Mouse (Mus musculus): ENCODE measurements at regions not wholly inside any gene's neighbourhood (a gene's known extent, or its start where the extent isn't known, plus 50 kb on each side); places are given as distances from the start of the nearest gene placed in this dataset.

GRCm38 (mm10) chr5:50570701-50571100 lies 511.9 kb upstream of the Adgra3 start:
- no peak for DNase-seq (ENCODE audit: extremely low spot score, low read depth, low spot score)

- no peak for DNase-seq (ENCODE audit: extremely low spot score, low read depth, low spot score)
These were observed 492.3 kb upstream of the Adgra3 start for GRCm38 (mm10) chr5:50551125-50551524.

GRCm38 (mm10) chr5:50512539-50512938 lies 453.7 kb upstream of the Adgra3 start:
- no peak for DNase-seq (ENCODE audit: extremely low spot score, low read depth, low spot score)

GRCm38 (mm10) chr5:50509696-50510421 lies 451.1 kb upstream of the Adgra3 start:
- no peak for DNase-seq (ENCODE audit: extremely low spot score, low read depth, low spot score)

- DNase-seq (ENCODE audit: extremely low spot score, low read depth, low spot score): no peak
These were observed 431.4 kb upstream of the Adgra3 start for GRCm38 (mm10) chr5:50490223-50490622.

- DNase-seq (ENCODE audit: extremely low spot score, low read depth, low spot score): peak; percentile 14
These were observed 418.2 kb upstream of the Adgra3 start for GRCm38 (mm10) chr5:50476985-50477384.

- no peak for DNase-seq (ENCODE audit: extremely low spot score, low read depth, low spot score)
These were observed 402.7 kb upstream of the Adgra3 start for GRCm38 (mm10) chr5:50461491-50461890.

GRCm38 (mm10) chr5:50457621-50458020 lies 398.8 kb upstream of the Adgra3 start:
- no peak for DNase-seq (ENCODE audit: extremely low spot score, low read depth, low spot score)

- DNase-seq (ENCODE audit: extremely low spot score, low read depth, low spot score): no peak
These were observed 395.6 kb upstream of the Adgra3 start for GRCm38 (mm10) chr5:50454387-50454786.

GRCm38 (mm10) chr5:50406923-50407322 lies 348.1 kb upstream of the Adgra3 start:
- no peak for DNase-seq (ENCODE audit: extremely low spot score, low read depth, low spot score)

- no peak for DNase-seq (ENCODE audit: extremely low spot score, low read depth, low spot score)
These were observed 347.7 kb upstream of the Adgra3 start for GRCm38 (mm10) chr5:50406520-50406919.

All from hindlimb bud, embryonic 11.5 days (tissue).